Mouse (Mus musculus): ENCODE results near the gene Rpl23a.
"Not testable (repeated sequence)": the region's sequence is repeated elsewhere in the genome, so short reads cannot be mapped to it uniquely, and the experiment has no call there.

DNA sequence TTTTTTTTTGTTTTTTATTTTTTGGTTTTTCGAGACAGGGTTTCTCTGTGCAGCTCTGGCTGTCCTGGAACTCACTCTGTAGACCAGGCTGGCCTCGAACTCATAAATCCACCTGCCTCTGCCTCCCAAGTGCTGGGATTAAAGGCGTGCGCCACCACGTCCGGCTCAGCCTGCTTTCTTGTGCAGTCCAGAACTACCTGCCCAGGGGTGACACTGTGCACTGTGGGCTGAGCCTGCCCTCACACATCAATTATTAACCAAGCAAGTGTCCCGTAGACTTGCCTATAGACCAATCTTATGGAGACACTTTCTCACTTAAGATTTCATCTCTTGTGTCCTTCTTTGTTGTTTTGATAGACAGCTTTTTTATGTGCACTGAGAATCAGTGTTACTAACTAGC, 48.1 kb downstream of the Rpl23a start:
- TF ChIP-seq GATA1 (IDR thresholded peaks at IDR 0.05; ENCODE audit: borderline replicate concordance, low read length); FLI1 (IDR thresholded peaks at IDR 0.05; ENCODE audit: low read length): not testable (repeated sequence)
